Mouse (Mus musculus) spleen, postnatal 10 days (tissue): Measurements from ENCODE around the gene Slc28a1.

ENCODE experiments used
- DNase-seq, 2 experiments: peaks; one replicate each; pipeline ENCODE4 v3.0.0; 2021 to 2022; ENCODE audit warnings: low spot score in 2 of 2

Slc28a1 gene

GRCm38 (mm10) chr7:81114555-81114954, at the start of gene Slc28a1:
Gene Slc28a1 (plus strand): TSS chr7:81114799.
- no peak for DNase-seq

GRCm38 (mm10) chr7:81066714-81067113, 47.9 kb upstream of the Slc28a1 start:
- no peak for DNase-seq

DNA sequence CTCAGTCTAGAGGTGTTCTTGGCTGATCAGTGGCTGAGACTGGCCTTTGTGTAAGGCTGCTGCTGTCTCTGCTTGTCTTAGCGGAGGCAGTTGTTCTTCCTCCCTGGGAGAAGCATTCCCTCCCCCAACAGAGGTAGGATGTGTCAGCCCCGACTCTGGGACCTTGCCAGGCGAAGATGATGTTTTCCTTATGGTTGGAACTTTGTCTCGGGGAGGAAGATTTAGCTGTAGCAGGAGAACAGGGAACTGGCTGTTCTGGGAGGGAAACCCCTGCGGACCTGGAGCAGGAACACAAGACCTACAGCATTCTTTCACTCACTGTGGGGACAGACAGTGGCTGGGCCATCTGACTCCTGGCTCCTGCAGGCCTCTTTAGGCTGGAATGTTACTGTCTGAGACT, 42.1 kb upstream of the Slc28a1 start:
- DNase-seq = no peak

DNA sequence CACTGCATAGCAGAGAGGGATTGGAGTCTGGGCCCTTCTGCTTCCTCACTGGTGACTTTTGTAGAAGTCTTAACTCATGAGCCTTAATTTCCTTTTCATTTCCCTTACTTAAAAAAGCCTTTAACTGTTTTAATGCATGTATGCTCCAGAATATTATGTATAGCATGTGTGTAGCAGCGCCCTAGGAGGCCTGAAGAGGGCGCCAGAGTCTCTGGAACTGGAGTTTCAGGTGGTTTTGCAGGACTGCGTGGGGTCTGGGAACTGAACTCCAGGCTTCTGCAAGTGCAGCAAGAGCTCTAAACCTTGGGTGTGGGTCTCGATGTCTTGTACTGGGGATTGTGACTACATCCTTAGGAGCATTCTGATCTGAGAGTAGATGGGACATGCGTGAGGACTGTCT, 41.3 kb upstream of the Slc28a1 start:
- DNase-seq = peak in 1 of 2 experiments; percentile 47

DNA sequence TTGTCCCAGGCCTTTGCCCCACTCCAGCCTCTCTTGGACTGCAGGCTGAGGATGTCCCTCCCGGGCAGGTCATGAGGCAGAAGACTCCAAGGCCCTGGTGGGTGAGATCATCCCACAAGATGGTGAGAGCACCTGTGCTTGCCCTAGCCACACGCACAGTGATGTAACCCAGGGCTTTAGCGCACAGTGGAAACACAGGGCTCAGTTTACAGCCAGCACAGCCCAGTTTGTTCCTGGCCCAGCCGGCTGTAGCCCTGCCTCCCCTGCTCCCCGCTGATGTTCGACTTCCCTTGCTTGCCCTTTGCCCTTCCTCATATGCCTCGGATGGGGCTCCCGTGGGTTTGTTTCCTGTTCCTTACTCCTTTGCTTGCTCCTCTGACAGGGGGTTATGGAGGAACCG, 40.1 kb upstream of the Slc28a1 start:
- no peak for DNase-seq

GRCm38 (mm10) chr7:81075299-81075698, 39.3 kb upstream of the Slc28a1 start:
- DNase-seq = peak in 1 of 2 experiments; percentile 39

DNA sequence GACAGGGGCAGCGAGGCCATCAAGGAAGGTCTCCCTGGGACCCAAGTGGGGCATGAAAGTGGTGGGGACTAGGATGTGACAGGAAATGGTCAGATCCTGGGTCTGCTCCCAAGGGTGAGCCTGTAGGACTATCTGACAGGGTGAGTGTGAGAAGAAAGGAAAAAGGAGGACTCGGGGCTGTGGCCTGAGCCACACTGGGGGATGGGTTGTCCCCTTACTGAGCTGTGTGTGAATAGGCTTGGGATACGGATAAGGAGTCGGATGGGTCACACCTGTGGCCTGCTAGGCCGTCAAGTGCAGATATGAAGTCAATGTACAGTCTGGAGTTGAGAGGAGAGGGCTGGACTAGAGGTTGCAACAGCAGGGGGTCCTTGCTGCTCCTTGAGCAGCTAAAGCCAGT, 38.9 kb upstream of the Slc28a1 start:
- DNase-seq = no peak

DNA sequence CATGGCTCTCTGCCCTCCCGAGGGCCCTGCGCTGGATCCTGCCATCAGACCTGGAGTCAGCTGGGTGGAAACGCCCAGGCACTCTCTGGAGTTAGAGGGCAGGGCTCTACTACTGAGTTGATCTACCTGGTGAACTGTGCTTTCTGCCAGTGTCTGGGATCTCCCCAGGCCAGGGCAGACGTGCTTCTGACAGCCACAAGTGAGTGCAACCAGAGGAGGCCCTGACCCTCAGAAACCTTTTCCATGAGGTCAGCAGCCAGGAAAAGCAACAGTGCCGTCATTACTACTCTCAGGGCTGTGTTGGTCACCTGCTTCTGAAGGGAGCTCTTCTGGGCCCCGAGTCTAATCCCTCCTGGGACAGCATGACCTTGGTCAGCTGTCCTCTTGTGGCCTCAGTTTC, 37.6 kb upstream of the Slc28a1 start:
- no peak for DNase-seq

GRCm38 (mm10) chr7:81078740-81079139, 35.9 kb upstream of the Slc28a1 start:
- no peak for DNase-seq

- no peak for DNase-seq
Observed at GRCm38 (mm10) chr7:81093420-81093965, 21.1 kb upstream of the Slc28a1 start.

GRCm38 (mm10) chr7:81094104-81094757, 20.4 kb upstream of the Slc28a1 start:
- no peak for DNase-seq

GRCm38 (mm10) chr7:81100341-81100740, 14.3 kb upstream of the Slc28a1 start:
- DNase-seq = no peak

- DNase-seq = no peak
Observed at GRCm38 (mm10) chr7:81102854-81103253, 11.7 kb upstream of the Slc28a1 start.

- DNase-seq = no peak
Observed at GRCm38 (mm10) chr7:81105525-81105924, 9.1 kb upstream of the Slc28a1 start.

DNA sequence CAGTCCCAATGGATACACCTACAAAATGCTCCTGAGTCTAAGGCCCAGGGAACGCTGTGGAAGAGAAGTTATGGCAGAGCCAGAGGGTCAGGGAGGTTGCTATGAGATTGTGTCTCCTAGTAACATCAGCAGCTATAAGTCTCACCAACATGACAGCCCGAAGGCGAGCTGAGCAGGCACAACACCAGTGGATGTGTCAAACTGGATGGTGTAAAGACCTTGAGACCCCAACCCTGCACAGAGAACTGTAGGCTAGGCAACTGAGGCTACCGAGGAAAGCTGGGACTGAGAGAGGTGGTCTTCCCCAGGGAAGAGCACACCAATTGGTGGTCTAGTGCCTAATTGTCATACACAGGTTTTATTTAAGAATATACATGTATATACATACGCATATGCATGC, 6.4 kb upstream of the Slc28a1 start:
- no peak for DNase-seq

DNA sequence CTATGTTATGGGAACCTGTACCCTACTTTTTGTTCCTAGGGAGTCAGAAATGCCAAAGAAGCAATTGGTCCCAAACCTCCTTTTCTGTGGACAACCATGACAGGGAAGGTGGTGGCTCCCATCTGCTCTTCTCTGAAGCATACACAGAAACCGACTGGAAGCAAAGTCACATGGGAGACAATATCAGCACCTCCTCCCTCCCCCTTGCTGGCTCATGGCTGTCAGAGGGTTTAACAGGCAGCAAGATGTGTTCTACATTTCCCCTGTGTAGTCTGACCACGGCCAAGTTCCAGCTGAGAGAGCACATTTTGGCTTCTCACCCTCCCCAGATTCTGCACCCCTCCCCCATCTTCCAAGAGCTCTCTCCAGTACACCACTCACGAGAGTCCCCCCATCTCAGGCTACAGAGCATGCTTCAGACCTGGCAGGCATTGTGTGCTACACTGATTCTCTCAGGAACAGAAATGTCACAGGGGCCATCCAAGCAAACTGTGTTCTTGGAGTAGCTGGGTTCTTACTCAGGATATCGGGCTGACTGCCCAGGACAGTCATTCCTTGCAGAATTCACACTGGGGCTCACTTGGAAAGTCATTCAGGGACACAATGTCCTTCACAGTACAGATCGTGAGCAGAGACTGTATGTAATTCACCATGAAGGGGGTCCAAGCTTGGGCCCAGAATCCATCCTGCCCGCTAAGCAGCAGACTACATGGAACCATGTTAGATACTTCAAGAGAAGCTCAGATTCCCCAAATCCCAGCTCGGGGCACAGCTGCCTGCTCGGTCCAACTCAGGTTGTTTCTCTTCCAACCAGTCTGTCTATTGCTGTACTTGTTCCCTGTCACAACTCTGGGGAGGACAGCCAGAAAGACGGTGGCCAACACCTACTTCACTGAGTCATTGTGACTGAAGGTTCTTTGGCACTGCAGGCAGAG, 4.6 kb upstream of the Slc28a1 start:
- DNase-seq = no peak

- no peak for DNase-seq
Observed at GRCm38 (mm10) chr7:81110791-81111190, 3.8 kb upstream of the Slc28a1 start.

DNA sequence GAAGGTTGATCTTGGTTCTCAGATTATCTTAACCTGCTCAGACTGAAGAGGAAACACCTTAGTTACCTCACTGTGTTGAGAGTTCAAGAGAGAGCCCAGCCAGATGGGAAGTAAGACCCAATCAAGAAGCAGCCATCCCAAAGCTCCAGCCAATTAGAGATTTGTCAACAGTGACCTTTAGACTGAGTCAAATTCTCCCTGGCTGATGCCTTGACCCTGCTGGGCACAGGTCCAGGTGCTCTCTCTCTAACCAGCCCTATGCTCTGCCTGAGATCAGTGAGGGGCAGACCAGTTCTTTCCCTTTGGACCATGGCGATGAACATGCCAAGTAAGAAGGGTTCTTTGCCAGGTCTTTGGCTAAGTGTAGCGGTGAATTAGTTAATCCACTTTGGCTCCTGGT, 2.9 kb upstream of the Slc28a1 start:
- DNase-seq = no peak

- DNase-seq = no peak
Observed at GRCm38 (mm10) chr7:81112686-81113360, 1.8 kb upstream of the Slc28a1 start.

GRCm38 (mm10) chr7:81121099-81121498, 6.5 kb downstream of the Slc28a1 start:
- no peak for DNase-seq

- no peak for DNase-seq
Observed at GRCm38 (mm10) chr7:81122808-81123207, 8.2 kb downstream of the Slc28a1 start.

DNA sequence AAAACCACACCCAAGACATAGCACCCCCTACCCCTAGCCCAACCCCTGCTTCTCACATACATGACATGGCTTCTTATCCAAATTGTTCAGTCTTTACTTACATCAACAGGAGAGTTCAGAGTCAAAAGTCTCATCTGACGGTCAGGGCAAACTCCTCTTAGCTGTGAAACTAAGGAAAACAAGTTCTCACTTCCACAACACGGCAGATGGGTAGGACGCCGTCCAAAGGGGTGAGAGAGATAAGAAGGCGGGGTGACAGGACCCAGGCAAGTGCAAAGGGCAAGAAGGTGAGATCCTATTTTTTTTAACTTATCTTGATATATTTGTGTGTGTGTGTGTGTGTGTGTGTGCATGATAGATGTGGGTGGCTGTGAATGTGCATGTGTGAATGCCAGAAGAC, 9.0 kb downstream of the Slc28a1 start:
- no peak for DNase-seq
